Mouse (Mus musculus) heart, adult 2 months (tissue): ENCODE measurements around the gene Spi1.

ENCODE experiments used
- EP300 ChIP-seq: fragments of 200-500 bp; IDR thresholded peaks from 2 replicates; pipeline ENCODE4 v1.6.1; 2011; ENCODE audit warnings: low read depth, low read length, control low read depth; ENCODE audit not compliant: insufficient read depth
- POLR2A ChIP-seq: fragments of 200-500 bp; IDR thresholded peaks from 2 replicates; pipeline ENCODE4 v1.6.1; 2011; ENCODE audit warnings: mild to moderate bottlenecking, low read depth, low read length, control low read depth; ENCODE audit not compliant: insufficient read depth

- TF ChIP-seq POLR2A (no peak), EP300 (no peak)
Observed at GRCm38 (mm10) chr2:91109241-91109640, 27.1 kb downstream of the Spi1 start.
